Mouse (Mus musculus): ENCODE results near the gene Xpot. TPM values are rescaled to one million over a fixed set of nuclear protein-coding genes. Genes with fewer than 3 reads are reported as not detected.

Gene Xpot
- total RNA-seq, 2 experiments from 2014 or later, result 63.8 to 76.9 TPM

DNA sequence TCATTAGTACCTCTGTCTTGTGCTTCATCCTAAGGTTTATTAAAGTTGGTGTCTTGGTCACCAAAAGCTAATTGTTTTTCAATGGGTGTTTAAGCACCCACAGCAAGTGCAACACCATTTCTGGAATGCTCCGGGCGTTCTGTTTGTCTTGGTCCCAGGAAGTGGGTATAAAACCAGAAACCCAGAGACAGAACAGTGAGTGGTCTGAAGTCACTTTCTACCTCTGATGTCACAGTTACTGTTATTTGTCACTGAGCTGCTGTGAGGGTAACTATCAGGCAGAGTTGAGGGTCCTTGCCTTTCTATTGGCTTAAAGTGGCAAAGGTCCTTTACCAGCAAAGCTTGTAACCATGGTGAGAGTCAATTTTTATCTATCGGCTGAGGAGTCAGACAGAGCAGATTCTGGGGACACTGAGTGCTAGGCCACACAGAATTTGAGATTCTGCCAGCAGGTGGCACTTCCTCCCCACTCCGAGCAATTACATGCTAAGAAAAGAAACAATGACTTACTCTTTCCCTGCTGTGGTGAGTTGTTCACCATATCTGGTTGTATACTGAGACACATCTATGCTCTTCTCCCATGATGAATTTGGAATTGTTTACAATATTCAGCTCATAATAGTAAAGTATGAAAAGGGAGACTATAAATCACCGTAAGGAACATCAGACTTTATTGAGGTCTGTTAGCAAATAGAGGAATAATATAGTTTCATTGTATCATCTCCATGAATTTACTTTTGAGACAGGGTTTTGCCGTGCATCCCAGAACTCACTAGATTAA lies 14.2 kb upstream of the Xpot start:
- peak; percentile 58 for TF ChIP-seq CTCF (IDR thresholded peaks at IDR 0.05)
- intact Hi-C loops (cut with DNase I), result loop anchor here (2.0 to 5.0 kb wide), 2 partner anchors 47 to 98 kb away; partner anchors contain the start of gene BC048403

DNA sequence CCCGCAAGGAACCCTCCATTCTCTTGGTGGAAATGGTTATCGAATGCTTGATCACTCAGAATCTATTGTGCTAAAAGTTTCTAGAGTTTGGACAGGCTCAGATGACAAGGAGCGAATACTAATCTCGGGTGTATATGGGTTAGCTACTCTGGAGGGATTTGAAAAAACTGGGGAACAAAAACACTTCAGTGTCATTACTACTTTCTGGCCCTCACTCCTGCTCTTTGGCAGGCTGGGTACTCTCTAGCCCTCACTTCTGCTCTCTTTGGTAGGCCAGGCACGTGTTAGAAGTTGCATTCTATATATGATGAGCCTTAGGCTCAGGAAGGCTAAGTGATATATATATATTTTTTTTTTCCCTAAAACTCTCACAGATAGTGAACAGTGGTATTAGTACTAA lies 13.4 kb upstream of the Xpot start:
- Histone ChIP-seq H3K4me3 (no peak overlapping the region), H3K27ac (no peak overlapping the region)
- no peak for DNase-seq (ENCODE audit: extremely low spot score in 1 of 2, low spot score in 2 of 2)
- intact Hi-C loops (cut with DNase I), result no loop called here
- no peak for TF ChIP-seq CTCF (IDR thresholded peaks at IDR 0.05)

More for the DNA sequence above, 14.2 kb upstream of the Xpot start:
- H3K4me3 ChIP-seq, result no peak overlapping the region
- no peak overlapping the region for H3K27ac ChIP-seq
- DNase-seq (ENCODE audit: extremely low spot score in 1 of 2, low spot score in 2 of 2), result peak in 1 of 2 experiments; percentile 28

DNA sequence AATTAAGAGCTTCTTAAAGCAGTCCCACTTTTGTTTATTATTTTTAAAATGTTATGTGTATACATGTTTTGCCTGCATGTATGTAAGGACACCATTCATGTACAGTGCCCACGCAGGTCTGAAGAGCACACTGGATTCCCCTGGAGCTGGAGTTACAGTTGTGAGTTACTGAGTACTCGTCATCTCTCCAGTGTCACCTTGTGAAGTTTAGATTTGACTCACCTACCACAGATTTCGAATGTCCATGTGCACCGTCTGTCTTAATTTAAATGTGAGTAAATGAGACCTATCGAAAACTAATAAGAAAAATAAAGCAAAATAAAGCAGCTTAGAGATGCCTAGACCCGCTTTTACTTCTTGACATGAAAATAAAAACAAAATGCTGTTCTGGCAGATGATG lies 10.1 kb upstream of the Xpot start:
- TF ChIP-seq CTCF (IDR thresholded peaks at IDR 0.05), result no peak
- no peak for DNase-seq (ENCODE audit: extremely low spot score in 1 of 2, low spot score in 2 of 2)
- intact Hi-C loops (cut with DNase I), result no loop called here
- H3K4me3 ChIP-seq, result no peak overlapping the region
- H3K27ac ChIP-seq, result no peak overlapping the region

DNA sequence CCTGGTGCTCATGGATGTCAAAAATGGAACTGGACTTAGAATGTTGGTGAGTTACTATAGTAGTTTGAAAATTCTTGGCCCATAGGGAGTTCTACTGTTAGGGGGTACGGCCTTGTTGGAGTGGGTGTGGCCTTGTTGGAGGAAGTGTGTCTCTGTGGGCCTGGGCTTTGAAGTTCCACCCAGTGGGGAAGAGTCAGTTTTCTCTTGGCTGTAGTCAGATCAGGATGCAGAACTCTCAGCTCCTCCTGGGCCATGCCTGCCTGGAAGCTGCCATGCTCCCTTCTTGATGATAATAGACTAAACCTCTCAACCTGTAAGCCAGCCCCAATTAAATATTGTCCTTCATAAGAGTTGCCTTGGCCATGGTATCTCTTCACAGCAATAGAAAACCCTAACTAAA lies 8.0 kb upstream of the Xpot start:
- intact Hi-C loops (cut with DNase I), result no loop called here

DNA sequence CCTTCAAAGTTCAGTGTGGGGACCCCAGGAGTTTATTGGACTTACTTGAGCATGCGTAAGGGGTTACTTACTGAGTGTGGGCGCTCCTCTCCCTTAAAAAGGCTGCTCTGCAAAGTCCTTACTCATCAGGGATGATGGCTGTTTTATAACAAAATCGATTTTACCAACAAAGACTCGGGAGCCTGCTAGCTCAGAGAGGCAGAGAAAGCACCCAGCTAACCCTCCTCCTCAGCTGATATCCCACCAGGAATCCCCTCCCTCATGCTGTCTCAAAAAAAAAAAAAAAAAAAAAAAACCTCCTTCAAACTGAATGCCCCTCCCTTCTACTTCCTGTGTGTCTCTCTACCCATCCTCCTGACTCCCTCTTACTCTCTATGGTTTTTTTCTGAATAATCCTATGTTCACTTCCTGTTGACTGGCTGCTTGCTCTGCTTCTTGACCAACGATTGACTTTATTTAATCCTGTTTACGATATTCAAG lies 2.5 kb upstream of the Xpot start:
- Histone ChIP-seq H3K27ac (no peak overlapping the region), H3K4me3 (no peak overlapping the region)
- no peak for TF ChIP-seq CTCF (IDR thresholded peaks at IDR 0.05)
- DNase-seq (ENCODE audit: extremely low spot score in 1 of 2, low spot score in 2 of 2), result no peak
- intact Hi-C loops (cut with DNase I), result loop anchor here (5.0 kb wide), 1 partner anchor 419 kb away; the partner anchor contains the start of gene Srgap1

More for the DNA sequence above, 8.0 kb upstream of the Xpot start:
- H3K4me3 ChIP-seq, result no peak overlapping the region
- no peak for DNase-seq (ENCODE audit: extremely low spot score in 1 of 2, low spot score in 2 of 2)
- H3K27ac ChIP-seq, result no peak overlapping the region
- TF ChIP-seq CTCF (IDR thresholded peaks at IDR 0.05), result no peak

DNA sequence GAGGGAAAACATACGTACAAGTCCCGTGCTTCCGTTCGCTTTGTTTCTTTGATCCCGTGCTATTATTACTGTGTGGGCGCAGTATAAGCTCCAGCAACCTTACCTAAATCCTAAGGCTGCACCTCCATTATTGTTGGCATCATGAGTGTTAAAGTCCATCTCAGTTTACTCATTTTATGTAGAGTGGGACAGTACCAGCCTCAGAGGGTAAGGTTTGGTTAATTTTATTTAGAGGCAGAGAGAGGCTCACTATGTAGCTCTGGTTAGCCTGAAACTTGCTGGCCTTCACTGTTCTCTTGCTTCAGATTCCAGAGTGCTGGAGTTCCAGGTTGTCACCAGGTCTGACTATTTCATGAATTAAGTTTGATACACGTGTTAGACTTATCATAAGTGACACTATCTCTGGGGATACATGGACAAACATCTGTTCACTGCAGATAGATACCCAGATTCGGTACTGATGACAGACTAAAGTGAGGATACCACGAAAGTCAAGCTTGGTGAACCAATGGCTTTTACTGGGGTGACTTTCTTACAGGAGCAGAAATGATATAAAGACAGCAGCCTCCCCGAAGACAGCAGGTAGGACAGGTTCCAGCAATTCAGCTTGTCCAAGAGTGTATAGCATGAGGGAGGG lies 1.2 kb upstream of the Xpot start:
- intact Hi-C loops (cut with DNase I), result loop anchor here (5.0 kb wide), 1 partner anchor 420 kb away; the partner anchor contains the start of gene Srgap1
- Histone ChIP-seq H3K4me3 (no peak overlapping the region), H3K27ac (no peak overlapping the region)
- no peak for DNase-seq (ENCODE audit: extremely low spot score in 1 of 2, low spot score in 2 of 2)
- no peak for TF ChIP-seq CTCF (IDR thresholded peaks at IDR 0.05)

DNA sequence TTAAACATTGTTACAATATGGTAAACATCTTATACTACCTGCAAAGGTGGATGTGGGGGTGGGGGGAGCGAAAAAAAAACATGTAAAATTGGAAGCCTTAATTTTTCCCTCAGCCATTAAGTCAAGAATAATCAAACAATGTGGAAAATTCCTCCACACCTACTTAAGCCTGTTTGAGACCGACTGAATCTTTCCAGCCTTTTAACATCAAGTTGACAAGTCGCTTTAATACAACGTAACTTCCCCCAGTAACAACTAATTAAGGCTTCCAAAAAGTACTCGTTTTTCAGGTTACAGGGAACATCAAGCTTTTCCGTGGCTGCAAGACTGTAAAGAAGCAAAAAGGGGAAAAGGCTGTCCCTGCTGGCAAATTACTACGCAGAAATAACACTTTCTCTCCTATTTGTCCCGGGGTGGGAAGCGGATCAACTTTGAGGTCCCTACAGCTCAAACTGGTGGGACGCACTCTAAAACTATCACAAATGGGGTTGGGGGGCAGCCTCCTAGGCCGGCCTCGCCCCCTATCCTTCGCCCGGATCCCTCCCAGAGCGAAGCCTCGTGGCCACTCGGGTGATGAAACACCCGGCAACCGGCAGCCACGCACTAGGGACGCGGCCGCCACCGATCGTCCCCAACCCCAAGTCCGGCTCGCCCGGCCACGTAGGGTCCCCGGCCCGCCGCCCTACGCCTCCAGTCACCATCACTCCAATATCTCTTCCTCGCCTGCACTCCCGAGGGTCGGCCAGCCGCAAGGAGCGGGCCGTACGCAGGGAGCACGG lies 536 bp downstream of the Xpot start:
- Histone ChIP-seq H3K4me3 (peak overlapping the region; percentile 81), H3K27ac (peak overlapping the region; percentile 90)
- intact Hi-C loops (cut with DNase I), result loop anchor here (2.0 to 5.0 kb wide), 2 partner anchors 39 to 422 kb away; partner anchors contain the start of genes Srgap1 and Tbk1
- DNase-seq (ENCODE audit: extremely low spot score in 1 of 2, low spot score in 2 of 2), result no peak
- no peak for TF ChIP-seq CTCF (IDR thresholded peaks at IDR 0.05)

DNA sequence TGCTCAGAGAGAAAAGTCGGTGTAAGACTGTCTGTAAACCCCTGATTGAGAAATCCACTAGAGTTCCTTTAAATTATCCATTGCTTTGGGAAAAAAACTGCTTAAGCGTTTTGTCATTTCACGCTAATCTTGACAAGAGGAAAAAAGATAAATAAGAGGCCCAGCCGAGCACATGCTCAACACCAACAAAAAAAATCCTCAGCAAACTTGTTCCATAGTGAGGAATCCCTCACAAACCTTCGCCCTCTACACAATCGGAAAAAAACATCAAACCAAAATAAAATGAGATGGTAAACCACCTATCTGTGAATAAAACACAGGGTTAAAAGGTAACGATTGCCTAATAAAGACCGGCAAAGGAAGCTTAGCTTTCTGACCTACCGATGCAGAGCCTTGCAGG lies 1.1 kb downstream of the Xpot start:
- no peak for TF ChIP-seq CTCF (IDR thresholded peaks at IDR 0.05)
- intact Hi-C loops (cut with DNase I), result loop anchor here (2.0 to 5.0 kb wide), 2 partner anchors 38 to 422 kb away; partner anchors contain the start of genes Srgap1 and Tbk1
- Histone ChIP-seq H3K27ac (no peak overlapping the region), H3K4me3 (peak overlapping the region; percentile 81)
- DNase-seq (ENCODE audit: extremely low spot score in 1 of 2, low spot score in 2 of 2), result no peak

DNA sequence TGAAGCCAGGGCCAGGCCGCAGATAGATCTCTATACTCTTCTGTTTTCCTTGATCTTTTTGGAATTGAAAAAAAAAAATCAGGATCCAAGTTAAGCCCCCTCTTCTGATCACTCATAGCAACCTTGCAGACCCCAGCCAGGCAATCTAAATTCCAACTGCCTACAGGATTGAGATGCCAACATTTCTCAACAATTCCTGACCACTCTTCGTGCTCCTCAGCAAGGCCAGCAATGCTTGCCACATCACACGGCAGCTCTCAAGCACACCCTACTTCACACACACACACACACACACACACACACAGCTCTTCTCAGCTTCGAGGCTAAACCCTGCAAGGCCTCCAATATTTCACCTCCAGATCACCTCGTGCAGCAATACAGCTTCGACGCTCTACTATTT lies 2.5 kb downstream of the Xpot start:
- H3K4me3 ChIP-seq, result no peak overlapping the region
- no peak for DNase-seq (ENCODE audit: extremely low spot score in 1 of 2, low spot score in 2 of 2)
- H3K27ac ChIP-seq, result no peak overlapping the region
- TF ChIP-seq CTCF (IDR thresholded peaks at IDR 0.05), result no peak
- intact Hi-C loops (cut with DNase I), result loop anchor here (2.0 kb wide), 1 partner anchor 37 kb away; the partner anchor contains the start of gene Tbk1

DNA sequence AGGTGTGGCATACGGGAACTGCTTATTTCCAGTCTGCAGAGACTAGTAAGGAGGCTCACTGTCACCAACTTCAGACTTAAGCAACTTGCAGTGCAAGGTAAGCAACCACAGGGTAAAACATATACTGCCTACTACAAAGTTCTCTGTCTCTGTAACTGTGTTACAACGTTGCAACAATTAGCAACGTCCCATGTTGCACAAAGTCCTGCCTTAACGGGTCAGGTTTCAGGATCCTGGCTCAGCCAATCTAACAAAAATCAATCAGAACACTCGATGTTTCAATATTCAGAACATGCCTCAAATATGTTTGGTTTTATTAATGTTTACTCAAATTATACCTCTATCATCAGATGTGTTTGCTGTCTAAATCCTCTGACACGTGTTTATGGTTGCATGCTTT lies 3.7 kb downstream of the Xpot start:
- H3K27ac ChIP-seq, result no peak overlapping the region
- no peak for DNase-seq (ENCODE audit: extremely low spot score in 1 of 2, low spot score in 2 of 2)
- intact Hi-C loops (cut with DNase I), result no loop called here

DNA sequence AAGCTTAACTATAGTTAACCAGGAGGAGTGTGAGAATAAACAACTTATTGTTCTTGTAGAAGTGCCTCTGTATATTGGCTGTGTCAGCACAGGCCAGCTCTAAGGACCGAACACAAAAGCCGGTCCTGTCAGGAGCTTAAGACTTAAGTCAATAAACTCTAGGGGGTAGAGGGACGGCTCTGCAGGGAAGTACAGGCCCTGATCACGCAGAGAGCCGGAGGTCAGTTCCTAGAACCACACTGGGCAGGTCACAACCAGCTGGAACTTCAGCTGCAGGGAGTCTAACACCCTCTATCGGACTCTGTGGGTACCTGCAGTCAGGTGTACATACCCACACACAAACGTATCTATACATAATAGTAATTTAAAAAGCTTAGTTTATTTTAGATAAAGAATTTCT lies 10.2 kb downstream of the Xpot start:
- DNase-seq (ENCODE audit: extremely low spot score in 1 of 2, low spot score in 2 of 2), result no peak
- Histone ChIP-seq H3K27ac (no peak overlapping the region), H3K4me3 (no peak overlapping the region)
- TF ChIP-seq CTCF (IDR thresholded peaks at IDR 0.05), result no peak
- intact Hi-C loops (cut with DNase I), result no loop called here

More for the DNA sequence above, 3.7 kb downstream of the Xpot start:
- TF ChIP-seq CTCF (IDR thresholded peaks at IDR 0.05), result no peak
- H3K4me3 ChIP-seq, result no peak overlapping the region

Data from left cerebral cortex, adult 2 months (tissue).